Mouse (Mus musculus) T-helper 17 cell (primary cell): ENCODE data around the gene Ywhae.
"Not testable (repeated sequence)": the region's sequence is repeated elsewhere in the genome, so short reads cannot be mapped to it uniquely, and the experiment has no call there.

Experiments used
- in situ Hi-C, 2 experiments: fragments of 300-600 bp; cut with MboI, MseI; formaldehyde crosslinking; loops; 1 replicate in 1 of 2; 2 replicates in 1 of 2; pipeline ENCODE4 v1.15.1; 2025; ENCODE audit warnings: high pct_unique_total_duplicates in 2 of 2

Gene Ywhae

DNA sequence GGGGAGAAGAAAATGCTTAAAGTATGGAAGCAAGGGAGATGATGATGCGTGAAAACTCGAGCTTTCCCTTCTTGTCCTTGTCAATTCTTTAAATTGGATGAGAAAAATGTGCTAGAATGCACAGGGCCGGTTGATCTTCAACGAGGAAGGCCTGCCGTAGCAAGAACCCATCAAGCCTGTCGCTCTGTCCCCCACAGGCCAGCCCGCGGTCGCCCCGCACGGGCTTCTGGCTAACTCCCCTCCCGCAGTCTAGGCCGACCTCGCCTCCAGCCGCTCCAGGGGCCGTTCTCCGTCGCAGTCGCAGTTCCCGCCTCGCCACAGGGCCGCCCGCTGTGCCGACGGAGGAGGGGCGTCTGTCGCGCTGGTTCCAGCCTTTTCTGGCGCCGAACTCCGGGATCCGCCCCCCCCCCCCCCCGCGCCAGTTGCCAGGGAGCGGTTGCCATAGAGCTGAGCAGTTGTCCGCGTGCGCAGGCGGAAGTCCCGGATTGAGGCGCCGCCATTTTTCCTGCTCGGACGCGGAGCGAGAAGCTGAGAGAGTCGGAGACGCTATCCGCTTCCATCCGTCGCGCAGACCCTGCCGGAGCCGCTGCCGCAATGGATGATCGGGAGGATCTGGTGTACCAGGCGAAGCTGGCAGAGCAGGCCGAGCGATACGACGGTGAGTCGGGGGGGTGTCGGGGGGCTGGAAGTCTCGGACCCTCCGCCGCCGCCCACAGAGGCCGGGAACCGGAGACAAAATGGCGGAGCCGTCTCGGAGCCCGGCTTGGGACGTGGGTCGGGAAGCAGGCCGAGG lies at the start of gene Ywhae:
TSS of gene Ywhae (plus strand) at position 436 of the 793 bp plus-strand sequence.
- in situ Hi-C loops: no loop called here

DNA sequence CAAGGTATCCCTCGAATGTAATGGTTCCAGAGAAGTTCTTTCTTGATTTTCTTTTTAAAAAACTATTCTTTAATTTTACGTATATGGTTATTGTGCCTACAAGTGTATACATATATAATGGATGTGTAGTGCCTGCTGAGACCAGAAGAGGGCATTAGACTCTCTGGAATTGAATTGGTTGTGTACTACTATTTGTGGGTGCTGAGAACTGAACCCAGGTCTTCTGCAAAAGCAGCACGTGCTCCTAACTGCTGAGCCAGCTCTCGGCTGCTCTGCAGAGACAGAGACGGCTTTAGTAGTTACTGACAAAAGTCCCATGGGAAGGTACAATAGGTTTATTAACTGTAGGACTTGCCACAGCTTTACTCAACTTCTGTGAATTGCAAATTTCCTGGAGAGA lies 48.2 kb upstream of the Ywhae start:
- in situ Hi-C loops: no loop called here

DNA sequence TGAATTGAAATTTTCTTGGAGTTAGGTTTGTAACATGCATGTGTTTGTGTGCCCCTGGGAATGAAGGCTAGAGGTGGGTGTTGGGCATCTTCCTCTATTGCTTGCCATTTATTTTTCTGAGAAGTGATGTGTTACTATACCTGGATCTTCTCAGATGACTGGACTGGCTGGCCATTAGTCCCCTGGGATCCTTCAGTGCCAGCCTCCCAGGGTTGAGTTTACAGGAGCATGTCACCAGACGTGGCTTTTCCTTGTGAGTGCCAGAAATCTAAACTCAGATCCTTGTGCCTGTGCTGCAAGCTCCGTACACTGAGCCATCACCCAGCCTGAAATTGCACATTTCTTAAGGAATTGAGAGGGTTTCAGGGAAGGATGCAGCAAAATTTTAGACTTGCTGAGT lies 47.7 kb upstream of the Ywhae start:
- in situ Hi-C loops: no loop called here

DNA sequence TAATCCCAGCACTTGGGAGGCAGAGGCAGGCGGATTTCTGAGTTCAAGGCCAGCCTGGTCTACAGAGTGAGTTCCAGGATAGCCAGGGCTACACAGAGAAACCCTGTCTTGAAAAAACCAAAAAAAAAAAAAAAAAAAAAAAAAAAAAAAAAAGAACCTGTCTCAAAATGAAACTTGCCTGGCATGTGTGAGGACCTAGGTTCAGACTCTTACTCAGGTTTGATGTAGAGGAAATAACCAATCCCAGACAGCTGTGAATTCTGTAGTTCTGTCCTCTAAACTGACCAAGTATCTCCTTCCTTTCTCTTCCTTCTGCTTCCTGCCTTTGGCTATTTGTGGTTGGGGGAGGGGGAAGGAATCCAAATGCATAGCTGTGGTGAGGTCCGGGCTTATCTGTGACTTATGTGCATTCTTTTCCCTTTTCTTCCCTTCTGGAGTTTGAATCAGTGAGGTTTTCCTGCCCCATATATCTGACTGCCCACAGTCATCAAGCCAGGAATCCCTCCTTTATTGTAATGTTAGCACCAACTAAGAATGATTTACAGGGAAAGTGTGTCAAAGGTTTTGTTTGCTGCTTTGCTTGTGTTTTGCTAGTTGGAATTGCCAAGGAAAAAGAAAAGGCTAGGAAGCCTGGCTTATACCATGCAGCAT lies 45.2 kb upstream of the Ywhae start:
- in situ Hi-C loops: no loop called here

DNA sequence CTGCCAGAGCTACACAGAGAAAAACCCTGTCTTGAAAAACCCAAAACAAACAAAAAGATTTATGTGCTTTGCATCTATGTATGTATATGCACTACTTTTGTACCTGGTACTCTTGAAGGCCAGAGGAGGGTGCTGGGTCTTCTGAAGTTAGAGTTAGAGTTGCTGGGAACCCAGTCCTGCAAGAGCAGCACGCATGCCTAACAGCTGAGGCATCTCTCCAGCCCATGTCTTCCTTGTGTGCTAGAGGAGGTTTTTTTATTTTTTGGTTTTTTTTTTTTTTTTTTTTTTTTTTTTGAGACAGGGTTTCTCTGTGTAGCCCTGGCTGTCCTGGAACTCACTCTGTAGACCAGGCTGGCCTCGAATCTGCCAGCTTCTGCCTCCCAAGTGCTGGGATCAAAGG lies 44.5 kb upstream of the Ywhae start:
- in situ Hi-C loops: no loop called here

DNA sequence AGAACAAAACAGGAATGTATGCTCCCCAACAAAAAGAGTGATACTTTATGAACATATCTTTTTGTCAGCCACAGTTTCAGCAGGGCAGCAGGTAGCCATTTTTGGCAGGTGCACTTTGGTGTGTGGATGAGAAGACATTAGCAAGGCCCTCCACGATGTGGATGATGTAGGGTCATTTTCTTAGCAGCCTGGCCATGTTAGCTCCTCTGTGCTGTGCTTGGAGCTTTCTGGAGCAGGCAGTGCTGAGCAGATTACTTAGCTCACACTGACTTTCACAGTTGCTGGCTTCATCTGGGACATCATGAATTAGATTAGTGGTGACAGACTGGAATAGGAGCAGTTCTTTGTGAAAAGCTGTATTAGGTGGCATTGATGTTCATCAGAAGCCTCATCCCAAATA lies 42.7 kb upstream of the Ywhae start:
- in situ Hi-C loops: no loop called here

DNA sequence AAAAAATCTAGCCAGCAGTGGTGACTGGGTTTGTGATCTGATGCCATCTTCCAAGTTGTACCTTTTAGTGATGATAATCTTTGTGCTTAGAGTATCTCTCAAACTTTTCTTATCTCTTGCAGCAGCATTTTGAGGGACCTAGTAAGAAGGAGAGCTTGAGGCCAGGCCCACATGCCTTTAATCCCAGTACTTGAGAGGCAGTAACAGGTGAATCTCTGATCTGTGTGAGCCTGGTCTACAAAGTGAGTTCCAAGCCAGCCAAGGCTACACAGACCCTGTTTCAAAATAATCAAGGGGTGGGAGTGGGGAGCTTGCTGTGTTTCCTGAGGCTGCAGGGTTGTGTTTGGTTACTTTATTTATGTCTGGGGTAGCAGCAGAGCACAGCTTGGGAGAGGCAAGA lies 41.6 kb upstream of the Ywhae start:
- in situ Hi-C loops: no loop called here

DNA sequence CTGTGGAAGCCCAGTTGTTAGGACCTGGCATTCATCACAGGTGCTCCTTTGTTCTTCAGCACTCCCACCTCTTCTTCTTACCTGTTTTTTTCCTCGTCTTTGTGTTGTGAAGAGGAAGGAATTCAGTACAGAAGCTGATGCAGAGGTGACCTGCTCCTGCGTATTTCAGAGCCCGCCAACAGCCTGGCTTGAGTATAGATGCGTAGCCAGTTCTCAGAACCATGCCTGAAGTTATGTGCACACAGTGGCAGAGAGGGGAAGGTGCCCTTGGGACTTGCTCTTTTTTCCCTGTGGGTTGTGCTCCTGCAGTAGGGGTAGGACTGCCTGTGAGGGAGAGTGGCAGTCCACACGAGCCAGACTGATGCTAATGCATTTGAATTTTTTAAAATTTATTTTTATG lies 39.1 kb upstream of the Ywhae start:
- in situ Hi-C loops: no loop called here

DNA sequence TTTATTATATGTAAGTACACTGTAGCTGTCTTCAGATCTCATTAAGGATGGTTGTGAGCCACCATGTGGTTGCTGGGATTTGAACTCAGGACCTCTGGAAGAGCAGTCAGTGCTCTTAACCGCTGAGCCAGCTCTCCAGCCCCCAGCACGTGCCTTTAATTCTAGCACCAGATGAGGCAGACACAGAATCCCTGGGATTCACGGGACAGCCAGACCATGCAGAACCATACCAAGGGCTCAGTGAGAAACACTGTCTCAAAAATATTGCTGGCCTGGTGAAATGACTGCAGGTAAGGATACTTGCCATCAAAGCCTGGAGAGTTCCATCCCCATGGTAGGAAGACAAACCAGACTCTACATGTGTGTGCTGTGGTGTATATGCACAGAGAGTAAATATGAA lies 35.2 kb upstream of the Ywhae start:
- in situ Hi-C loops: not testable (repeated sequence)

DNA sequence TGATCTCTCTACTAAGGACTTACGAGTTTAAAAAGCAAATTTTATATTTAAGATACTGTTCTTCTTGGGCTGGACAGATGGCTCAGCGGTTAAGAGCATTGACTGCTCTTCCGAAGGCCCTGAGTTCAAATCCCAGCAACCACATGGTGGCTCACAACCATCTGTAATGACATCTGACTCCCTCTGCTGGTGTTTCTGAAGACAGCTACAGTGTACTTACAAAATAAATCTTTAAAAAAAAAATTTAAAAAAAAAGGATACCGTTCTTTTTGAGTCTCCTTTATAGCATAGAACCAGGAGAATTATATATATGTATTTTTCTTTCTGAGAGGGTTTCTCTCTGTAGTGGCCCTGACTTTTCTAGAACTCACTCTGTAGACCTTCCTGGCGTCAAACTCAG lies 32.1 kb upstream of the Ywhae start:
- in situ Hi-C loops: no loop called here

DNA sequence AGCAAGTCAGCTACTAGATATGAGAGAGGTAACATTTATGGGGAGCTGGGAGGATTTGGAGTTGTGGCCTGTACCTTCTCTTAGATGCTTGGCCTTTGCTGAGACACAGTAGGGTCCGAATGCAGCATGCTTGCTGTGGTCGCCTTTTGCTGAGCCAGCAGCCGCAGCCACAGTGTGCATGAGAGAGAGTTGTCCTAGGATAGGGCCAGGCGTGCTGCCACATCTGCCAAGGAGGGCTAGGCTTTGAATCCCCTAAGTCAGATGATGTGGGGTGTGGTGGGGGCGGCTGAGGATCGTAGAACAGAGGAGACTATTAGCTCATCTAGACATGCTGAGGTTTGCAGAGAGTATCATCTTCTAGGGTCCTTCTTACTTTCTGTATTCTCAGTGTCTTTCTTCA lies 29.9 kb upstream of the Ywhae start:
- in situ Hi-C loops: no loop called here

DNA sequence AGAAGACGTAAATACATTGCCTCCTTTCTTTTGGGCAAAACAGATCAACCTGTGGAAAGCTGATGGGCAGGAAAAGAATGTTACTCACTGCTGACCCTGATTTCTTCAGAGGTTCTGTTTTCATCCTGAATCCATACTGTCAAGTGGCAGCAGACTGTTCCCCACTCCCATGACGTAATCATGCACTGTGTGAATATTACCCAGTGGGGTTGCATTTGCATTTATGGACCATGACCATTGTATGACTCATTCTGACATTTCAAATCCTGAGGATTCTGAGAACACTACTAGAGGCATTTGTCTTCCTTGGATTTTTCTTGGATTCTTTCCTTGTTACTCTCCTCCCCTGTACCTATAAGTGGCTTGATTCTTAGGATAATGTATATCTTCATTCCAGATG lies 28.9 kb upstream of the Ywhae start:
- in situ Hi-C loops: no loop called here

DNA sequence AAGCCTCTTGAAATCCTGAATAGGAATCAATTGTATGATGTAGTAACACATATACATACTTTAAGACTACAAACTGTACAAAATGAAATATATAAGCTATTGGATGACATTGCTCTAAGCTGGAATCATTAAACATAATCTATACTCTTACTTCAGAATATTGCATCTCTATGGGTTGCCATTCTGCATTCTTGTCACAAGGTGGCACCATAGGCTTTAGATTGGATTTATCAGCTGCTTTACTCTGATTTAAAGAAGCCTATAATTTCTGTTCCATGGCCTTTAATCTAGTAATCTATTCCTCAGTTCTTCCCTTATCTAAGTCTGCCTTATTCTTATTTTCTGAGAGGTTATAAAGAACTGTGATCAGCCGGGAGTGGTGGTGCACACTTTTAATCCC lies 18.7 kb upstream of the Ywhae start:
- in situ Hi-C loops: loop anchor here (5.0 to 10.0 kb wide), 2 partner anchors 191 to 193 kb away; no protein-coding TSS in a partner anchor

DNA sequence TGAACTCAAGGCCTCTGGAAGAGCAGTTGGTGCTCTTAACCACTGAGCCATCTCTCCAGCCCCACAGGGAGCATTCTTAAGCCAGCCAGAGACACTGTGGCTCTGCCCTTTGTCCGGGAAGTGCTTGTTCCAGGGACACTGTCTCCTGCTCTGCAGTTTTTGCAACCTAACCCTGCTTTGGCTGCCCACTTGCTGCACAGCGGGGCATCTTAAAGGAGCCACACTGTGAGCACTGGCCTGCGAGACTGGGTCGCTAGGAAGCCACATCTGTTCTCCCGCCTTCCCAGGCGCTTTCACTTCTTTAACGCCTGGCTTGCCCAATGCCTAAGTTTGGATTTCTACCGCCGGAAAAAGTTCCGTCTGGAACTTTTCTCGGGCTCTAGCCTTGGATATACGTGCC lies 17.1 kb upstream of the Ywhae start:
- in situ Hi-C loops: loop anchor here in 1 of 2 experiments (10.0 kb wide), 1 partner anchor 189 kb away; no protein-coding TSS in a partner anchor

DNA sequence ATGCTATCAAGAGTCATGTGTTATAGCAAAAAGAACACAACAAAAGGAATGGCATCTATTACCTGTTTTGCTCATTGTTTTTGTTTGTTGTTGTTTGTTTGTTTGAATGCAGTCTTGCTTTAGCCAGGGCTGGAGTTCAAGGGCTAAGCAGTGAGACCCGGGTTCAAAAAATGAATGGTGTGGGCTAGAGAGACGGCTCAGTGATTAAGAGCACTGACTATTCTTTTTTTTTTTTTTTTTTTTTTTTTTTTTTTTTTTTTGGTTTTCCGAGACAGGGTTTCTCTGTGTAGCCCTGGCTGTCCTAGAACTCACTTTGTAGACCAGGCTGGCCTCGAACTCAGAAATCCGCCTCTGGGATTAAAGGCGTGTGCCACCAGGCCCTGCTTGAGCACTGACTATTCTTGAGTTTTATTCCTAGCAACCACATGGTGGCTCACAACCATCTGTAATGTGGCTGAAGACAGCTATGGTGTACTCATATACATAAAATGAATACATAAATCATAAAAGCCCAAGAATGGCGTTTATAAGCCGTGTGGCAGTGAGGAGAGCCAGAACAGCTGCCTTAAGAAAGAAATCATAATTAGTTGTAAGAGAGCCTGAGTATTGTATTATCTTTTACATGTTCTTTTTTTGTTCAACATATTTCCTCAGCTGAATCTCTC lies 15.9 kb upstream of the Ywhae start:
- in situ Hi-C loops: loop anchor here in 1 of 2 experiments (10.0 kb wide), 1 partner anchor 188 kb away; no protein-coding TSS in a partner anchor

DNA sequence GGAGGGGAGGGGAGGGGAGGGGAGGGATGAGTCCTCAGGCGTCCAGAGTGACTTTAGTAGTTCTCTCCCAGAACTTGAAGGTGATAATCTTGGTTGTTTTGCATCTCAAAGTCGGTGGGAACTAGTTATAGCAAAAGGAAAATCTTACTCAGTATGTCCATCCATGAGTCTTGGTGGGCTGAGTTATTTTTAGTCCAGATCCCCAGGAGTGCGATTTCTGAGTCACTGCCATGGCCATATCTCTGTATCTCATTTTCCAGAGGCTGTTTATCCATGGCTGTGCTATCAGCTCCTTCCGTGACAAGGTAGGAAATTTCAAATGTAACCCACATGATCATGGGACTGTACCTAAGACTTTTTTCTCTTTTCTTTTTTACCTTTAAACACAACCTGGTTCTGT lies 10.3 kb upstream of the Ywhae start:
- in situ Hi-C loops: no loop called here

DNA sequence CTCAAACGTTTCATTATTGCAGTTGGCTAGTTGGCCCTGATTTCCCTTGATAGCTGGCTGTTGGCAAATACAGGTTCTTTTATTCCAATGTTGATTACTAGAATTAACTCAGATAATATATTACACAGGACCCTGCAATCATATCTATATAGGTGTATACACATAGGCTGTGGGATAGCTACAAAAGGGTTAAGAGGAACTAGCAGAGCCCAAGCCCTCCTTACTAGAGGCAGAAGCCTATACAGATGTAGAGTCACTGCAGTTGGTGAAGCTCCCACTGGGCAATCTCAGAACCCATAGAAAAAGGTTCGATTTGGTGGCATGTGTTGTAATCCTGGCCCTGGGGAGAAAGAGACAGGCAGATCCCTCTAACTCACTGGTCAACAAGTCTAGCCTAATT lies 5.5 kb upstream of the Ywhae start:
- in situ Hi-C loops: no loop called here

DNA sequence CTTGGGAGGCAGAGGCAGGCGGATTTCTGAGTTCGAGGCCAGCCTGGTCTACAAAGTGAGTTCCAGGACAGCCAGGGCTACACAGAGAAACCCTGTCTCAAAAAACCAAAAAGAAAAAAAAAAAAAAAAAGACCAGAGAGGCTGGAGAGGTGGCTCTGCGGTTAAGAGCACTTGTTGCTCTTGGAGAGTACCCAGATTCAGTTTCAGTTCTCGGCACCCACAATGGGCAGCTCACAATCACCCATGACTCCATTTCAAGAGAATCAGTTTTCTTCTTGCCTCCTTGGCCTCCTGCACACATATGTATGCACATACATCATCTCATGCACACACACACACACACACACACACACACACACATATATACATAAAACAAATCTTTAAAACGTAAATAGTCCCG lies 5.0 kb upstream of the Ywhae start:
- in situ Hi-C loops: not testable (repeated sequence)

DNA sequence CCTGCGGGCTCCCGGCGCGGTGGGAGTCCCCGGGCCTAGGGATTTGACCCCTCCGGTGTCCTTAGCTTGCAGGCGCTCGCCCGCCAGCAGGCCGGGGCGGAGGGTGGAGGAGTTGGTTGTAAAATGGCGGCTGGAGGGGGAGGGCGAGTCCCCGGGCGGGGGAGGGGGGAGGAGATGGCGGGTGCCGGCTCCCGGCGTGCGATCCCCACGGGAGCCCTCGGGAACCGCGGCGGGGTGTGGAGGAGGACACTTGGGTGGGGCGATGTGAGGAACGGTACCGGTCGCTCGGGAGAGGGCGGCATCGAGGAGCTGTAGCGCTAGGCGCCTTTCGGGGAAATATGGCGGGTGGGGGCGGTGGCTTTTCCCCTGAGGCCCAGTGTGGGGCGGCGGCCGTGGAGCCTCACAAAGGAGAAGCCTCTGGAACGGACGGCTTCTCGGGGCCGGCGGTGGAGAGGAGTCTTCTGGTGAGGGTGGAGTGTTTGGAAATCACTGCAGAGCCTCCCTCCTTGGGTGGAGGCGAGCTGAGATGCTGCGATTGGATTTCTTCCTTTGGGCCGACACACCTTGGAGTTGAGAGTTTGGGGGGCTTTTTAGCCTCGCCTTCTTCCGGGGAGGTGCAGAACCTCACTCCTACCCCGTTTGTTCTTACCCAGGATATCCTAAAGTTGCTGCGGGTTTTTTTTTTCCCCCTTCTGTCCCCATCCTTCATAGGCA lies 715 bp downstream of the Ywhae start:
- in situ Hi-C loops: no loop called here

DNA sequence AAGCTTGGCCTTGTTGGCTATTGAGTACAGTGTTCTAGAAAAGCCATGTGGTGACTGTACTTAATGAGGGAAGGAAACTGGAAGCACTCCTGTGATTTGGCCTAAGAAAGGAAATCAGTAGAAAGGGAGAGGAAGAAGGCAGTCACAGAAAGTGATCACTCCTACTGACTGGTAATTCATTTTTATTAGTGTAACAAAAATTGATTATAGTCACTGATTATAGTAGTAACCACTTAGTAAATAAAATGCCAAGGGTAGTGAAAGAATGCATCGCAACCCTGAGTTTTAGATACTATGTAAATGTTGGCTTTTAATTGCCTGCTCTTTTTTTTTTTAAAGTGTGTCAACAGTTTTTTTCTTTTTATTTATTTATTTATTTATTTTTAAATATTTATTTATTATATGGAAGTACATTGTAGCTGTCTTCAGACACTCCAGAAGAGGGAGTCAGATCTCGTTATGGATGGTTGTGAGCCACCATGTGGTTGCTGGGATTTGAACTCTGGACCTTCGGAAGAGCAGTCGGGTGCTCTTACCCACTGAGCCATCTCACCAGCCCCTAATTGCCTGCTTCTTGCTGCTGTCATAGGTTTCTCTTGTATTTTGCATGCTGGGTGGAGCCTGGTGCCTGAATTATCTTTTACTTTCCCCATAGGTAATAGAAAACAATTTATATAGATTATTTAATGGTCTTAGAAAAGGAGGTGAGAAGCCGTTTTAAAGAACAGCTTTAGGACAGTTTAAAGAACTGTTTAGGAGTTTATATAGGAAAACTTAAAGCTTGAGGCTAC lies 3.0 kb downstream of the Ywhae start:
- in situ Hi-C loops: loop anchor here in 1 of 2 experiments (5.0 kb wide), 1 partner anchor 103 kb away; the partner anchor contains the start of gene Inpp5k

DNA sequence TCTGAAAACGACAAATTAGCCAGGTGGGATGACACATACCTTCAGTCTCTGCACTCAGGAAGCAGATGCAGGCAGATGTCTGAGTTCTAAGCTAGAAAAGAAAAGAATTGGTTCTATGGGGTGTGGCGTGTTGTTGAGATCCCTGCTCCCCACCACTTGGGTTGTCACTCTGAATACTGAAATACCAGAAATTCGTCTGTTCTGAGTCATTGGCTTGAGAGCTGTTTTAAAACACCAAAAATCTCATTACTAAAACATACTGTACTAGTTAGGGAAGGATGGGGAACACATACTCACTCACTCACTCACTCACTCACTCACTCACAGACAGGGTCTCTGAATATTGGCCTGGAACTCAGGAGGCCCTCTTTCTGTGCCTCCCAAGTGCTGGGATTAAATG lies 4.3 kb downstream of the Ywhae start:
- in situ Hi-C loops: loop anchor here in 1 of 2 experiments (5.0 kb wide), 1 partner anchor 105 kb away; the partner anchor contains the start of gene Inpp5k
